Mouse (Mus musculus) testis, adult 2 months (tissue): ENCODE results near the gene Gpx5.

ENCODE experiments used
- CTCF ChIP-seq: fragments of 200-500 bp; IDR thresholded peaks from 2 replicates; pipeline ENCODE4 v1.5.1; 2012; ENCODE audit warnings: low read depth, mild to moderate bottlenecking, inconsistent platforms, low read length, moderate library complexity; ENCODE audit not compliant: control insufficient read depth, insufficient read depth, insufficient replicate concordance
- POLR2A ChIP-seq: fragments of 200-500 bp; IDR thresholded peaks from 2 replicates; pipeline ENCODE4 v1.6.1; 2012; ENCODE audit warnings: low read depth, mild to moderate bottlenecking, inconsistent platforms, low read length, moderate library complexity; ENCODE audit not compliant: control insufficient read depth

DNA sequence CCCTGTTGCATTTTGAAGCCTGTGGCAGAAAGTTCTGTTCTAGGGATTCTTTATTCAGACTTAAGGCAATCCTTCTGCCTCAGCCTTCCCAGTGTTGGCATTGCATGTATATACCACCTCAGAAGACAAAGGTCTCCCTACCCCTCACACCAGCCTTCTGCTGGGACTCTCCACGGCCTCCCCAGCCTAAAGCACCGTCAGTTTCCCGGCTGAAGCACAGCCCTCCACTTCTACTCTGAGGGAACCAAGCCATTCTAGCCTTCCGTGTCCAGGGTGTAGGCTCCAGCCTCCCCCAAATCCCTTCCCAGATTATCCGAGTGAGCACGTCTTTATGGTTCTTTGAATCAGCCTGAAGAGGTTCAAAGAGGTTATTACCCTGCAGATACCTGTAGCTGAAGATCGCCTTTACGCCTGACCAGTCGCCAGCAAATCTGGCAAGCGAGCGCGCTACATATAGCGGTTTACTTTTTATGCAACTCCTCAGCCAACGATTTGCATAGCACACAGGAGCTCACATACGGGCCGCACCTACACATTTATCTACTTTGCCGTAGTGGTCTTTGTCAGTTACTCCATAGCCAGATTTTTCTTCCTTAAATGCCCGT is 29.5 kb upstream of the Gpx5 start:
- TF ChIP-seq POLR2A (no peak), CTCF (no peak)
